Mouse (Mus musculus): ENCODE data around the gene Nrxn2.

Gene Nrxn2

GRCm38 (mm10) chr19:6496462-6497149 lies 78.1 kb downstream of the Nrxn2 start:
- no peak for DNase-seq

- DNase-seq: peak in 1 of 2 experiments; percentile 38
These were observed 78.7 kb downstream of the Nrxn2 start for GRCm38 (mm10) chr19:6497150-6497801.

- DNase-seq: no peak
These were observed 79.3 kb downstream of the Nrxn2 start for GRCm38 (mm10) chr19:6497803-6498202.

GRCm38 (mm10) chr19:6498350-6499131 lies 80.0 kb downstream of the Nrxn2 start:
- DNase-seq: no peak

- no peak for DNase-seq
These were observed 81.5 kb downstream of the Nrxn2 start for GRCm38 (mm10) chr19:6499860-6500635.

- no peak for DNase-seq
These were observed 82.1 kb downstream of the Nrxn2 start for GRCm38 (mm10) chr19:6500636-6501025.

- DNase-seq: peak; percentile 62 to 71
These were observed 83.6 kb downstream of the Nrxn2 start for GRCm38 (mm10) chr19:6502035-6502541.

GRCm38 (mm10) chr19:6502543-6503319 lies 84.2 kb downstream of the Nrxn2 start:
- DNase-seq: peak; percentile 80 to 84

- DNase-seq: peak in 1 of 2 experiments; percentile 25
These were observed 85.6 kb downstream of the Nrxn2 start for GRCm38 (mm10) chr19:6503926-6504655.

GRCm38 (mm10) chr19:6504656-6505045 lies 86.1 kb downstream of the Nrxn2 start:
- no peak for DNase-seq

- no peak for DNase-seq
These were observed 88.9 kb downstream of the Nrxn2 start for GRCm38 (mm10) chr19:6507393-6507792.

GRCm38 (mm10) chr19:6509881-6510280 lies 91.3 kb downstream of the Nrxn2 start:
- no peak for DNase-seq

- DNase-seq: no peak
These were observed 92.0 kb downstream of the Nrxn2 start for GRCm38 (mm10) chr19:6510546-6510945.

- DNase-seq: no peak
These were observed 95.0 kb downstream of the Nrxn2 start for GRCm38 (mm10) chr19:6513389-6514139.

GRCm38 (mm10) chr19:6514940-6515339 lies 96.4 kb downstream of the Nrxn2 start:
- no peak for DNase-seq

- no peak for DNase-seq
These were observed 96.9 kb downstream of the Nrxn2 start for GRCm38 (mm10) chr19:6515448-6515847.

GRCm38 (mm10) chr19:6516153-6516552 lies 97.6 kb downstream of the Nrxn2 start:
- no peak for DNase-seq

GRCm38 (mm10) chr19:6518601-6519000 lies 100.1 kb downstream of the Nrxn2 start:
- DNase-seq: no peak

GRCm38 (mm10) chr19:6519483-6519882 lies 101.0 kb downstream of the Nrxn2 start:
- DNase-seq: no peak

- DNase-seq: no peak
These were observed 103.1 kb downstream of the Nrxn2 start for GRCm38 (mm10) chr19:6521630-6522029.
